ENCODE assay signal across 7 mouse cellular contexts in genomic region chr16:18348601-18349175, GRCm38 (mm10). TPM values are rescaled to one million over a fixed set of nuclear protein-coding genes. Genes with fewer than 3 reads are reported as not detected.
A peak's percentile ranks its signal among the peaks of the same experiment; 100 is the strongest.
DNase-seq lines count a peak whose midpoint lies in the region; TF ChIP-seq lines count a peak whose summit lies in the region.

No protein-coding gene starts in this region.

- WGBS in thymus, adult 2 months: 11% methylated on average over 28 of the region's 28 CpGs
- WGBS in midbrain, embryonic 10.5 days: 1% methylated on average over 28 of the region's 28 CpGs

- TF ChIP-seq POLR2A in thymus, adult 2 months (IDR thresholded peaks at IDR 0.05; ENCODE audit: control insufficient read depth, extremely low read depth, insufficient read depth, low read length, poor library complexity): no peak

- H3K4me1 ChIP-seq in thymus, adult 2 months (replicated peaks; ENCODE audit: control insufficient read depth, insufficient read depth, low read length): peaks cover 12% of the 10 kb centered on the region
- H3K4me1 ChIP-seq in midbrain, embryonic 10.5 days: peaks cover 57% of the 10 kb centered on the region

- H3K4me3 ChIP-seq in thymus, adult 2 months (ENCODE audit: control insufficient read depth, insufficient read depth, low read length): peak overlapping the region; percentile 49
- peak overlapping the region; percentile 91 for H3K4me3 ChIP-seq in midbrain, embryonic 10.5 days

- no peak for TF ChIP-seq CTCF in thymus, adult 2 months (IDR thresholded peaks at IDR 0.05; ENCODE audit: borderline replicate concordance, control insufficient read depth, extremely low read depth, insufficient read depth, low read length, poor library complexity)

- peaks cover 14% of the 10 kb centered on the region for H3K27me3 ChIP-seq in thymus, adult 2 months (ENCODE audit: control insufficient read depth, insufficient read depth, low read length)
- peaks cover 52% of the 10 kb centered on the region for H3K27me3 ChIP-seq in midbrain, embryonic 10.5 days (ENCODE audit: low read depth, poor library complexity, severe bottlenecking)

- H3K36me3 ChIP-seq in thymus, adult 2 months (ENCODE audit: control insufficient read depth, insufficient read depth, low read length): no peaks in the 10 kb centered on the region
- H3K36me3 ChIP-seq in midbrain, embryonic 10.5 days: peaks cover 5% of the 10 kb centered on the region

- DNase-seq in thymus, adult 2 months: no peak
- DNase-seq in thymus, postnatal 10 days (ENCODE audit: low spot score in 2 of 2): no peak
- peak; percentile 64 for DNase-seq in brain, adult 2 months (ENCODE audit: low read depth, low spot score)
- DNase-seq in gastrocnemius, postnatal 25 days: peak; percentile 35
- peak; percentile 56 to 78 for DNase-seq in kidney, postnatal 25 days
- peak; percentile 63 for DNase-seq in midbrain, embryonic 10.5 days (ENCODE audit: low spot score)
- no peak for DNase-seq in layer of hippocampus, postnatal 25 days (ENCODE audit: extremely low spot score in 1 of 2, low spot score in 1 of 2)

- no peak overlapping the region for H3K27ac ChIP-seq in thymus, adult 2 months (ENCODE audit: control insufficient read depth, insufficient read depth, low read length)
- H3K27ac ChIP-seq in midbrain, embryonic 10.5 days (replicated peaks): peak overlapping the region; percentile 89

- H3K9me3 ChIP-seq in midbrain, embryonic 10.5 days (replicated peaks): no peaks in the 10 kb centered on the region

RNA-seq across cellular contexts. Expression of gene Arvcf, which starts 0.7 kb away (rescaled TPM):
- polyA plus RNA-seq in thymus, adult 2 months (2012; rRNA removed): 52.3 and 56.0 TPM in 2 replicates
- total RNA-seq in gastrocnemius, postnatal 25 days (2021): 10 to 100 TPM; 12.5 to 14.3 TPM
- 110 and 133 TPM in 2 replicates for polyA plus RNA-seq in midbrain, embryonic 10.5 days (2016; fragmentation: Nextera tagmentation; extraction: Ambion mirVana)
- 10 to 100 TPM; 39.5 to 45.7 TPM for total RNA-seq in layer of hippocampus, postnatal 25 days (2021)

RNA-seq across cellular contexts. Expression of gene Tango2, which starts 0.8 kb away (rescaled TPM):
- 53.7 and 67.3 TPM in 2 replicates for polyA plus RNA-seq in thymus, adult 2 months (2012; rRNA removed)
- total RNA-seq in gastrocnemius, postnatal 25 days (2021): 10 to 100 TPM; 37.3 to 37.6 TPM
- 40.1 and 45.2 TPM in 2 replicates for polyA plus RNA-seq in midbrain, embryonic 10.5 days (2016; fragmentation: Nextera tagmentation; extraction: Ambion mirVana)
- total RNA-seq in layer of hippocampus, postnatal 25 days (2021): 100 to 1,000 TPM; 115 to 121 TPM

RNA-seq across cellular contexts. Expression of gene Dgcr8, which starts 59.6 kb away (rescaled TPM):
- polyA plus RNA-seq in thymus, adult 2 months (2012; rRNA removed): 70.0 and 79.3 TPM in 2 replicates
- total RNA-seq in gastrocnemius, postnatal 25 days (2021): 10 to 100 TPM; 14.7 to 16.2 TPM
- polyA plus RNA-seq in midbrain, embryonic 10.5 days (2016; fragmentation: Nextera tagmentation; extraction: Ambion mirVana): 46.1 and 47.6 TPM in 2 replicates
- total RNA-seq in layer of hippocampus, postnatal 25 days (2021): 10 to 100 TPM; 38.6 to 40.3 TPM

Comparison
In these comparisons a context has a peak if more than half of its experiments do, and no peak if none do; other contexts are left out.
1. DNase-seq: peak in brain, adult 2 months (single experiment), gastrocnemius, postnatal 25 days (single experiment), kidney, postnatal 25 days (2 of 2) and midbrain, embryonic 10.5 days (single experiment); none in thymus, adult 2 months (single experiment), thymus, postnatal 10 days (0 of 2) and layer of hippocampus, postnatal 25 days (0 of 2).